Mouse (Mus musculus): ENCODE measurements around the gene Eps8l2.

Gene Eps8l2

GRCm38 (mm10) chr7:141338576-141339131, at the start of gene Eps8l2:
TSS of gene Eps8l2 (plus strand) at chr7:141338880.
- DNase-seq: peak; percentile 41

GRCm38 (mm10) chr7:141291921-141292582, 46.6 kb upstream of the Eps8l2 start, which contains the start of gene Drd4:
TSS of gene Drd4 (plus strand) at chr7:141292006.
- DNase-seq: peak; percentile 69

DNA sequence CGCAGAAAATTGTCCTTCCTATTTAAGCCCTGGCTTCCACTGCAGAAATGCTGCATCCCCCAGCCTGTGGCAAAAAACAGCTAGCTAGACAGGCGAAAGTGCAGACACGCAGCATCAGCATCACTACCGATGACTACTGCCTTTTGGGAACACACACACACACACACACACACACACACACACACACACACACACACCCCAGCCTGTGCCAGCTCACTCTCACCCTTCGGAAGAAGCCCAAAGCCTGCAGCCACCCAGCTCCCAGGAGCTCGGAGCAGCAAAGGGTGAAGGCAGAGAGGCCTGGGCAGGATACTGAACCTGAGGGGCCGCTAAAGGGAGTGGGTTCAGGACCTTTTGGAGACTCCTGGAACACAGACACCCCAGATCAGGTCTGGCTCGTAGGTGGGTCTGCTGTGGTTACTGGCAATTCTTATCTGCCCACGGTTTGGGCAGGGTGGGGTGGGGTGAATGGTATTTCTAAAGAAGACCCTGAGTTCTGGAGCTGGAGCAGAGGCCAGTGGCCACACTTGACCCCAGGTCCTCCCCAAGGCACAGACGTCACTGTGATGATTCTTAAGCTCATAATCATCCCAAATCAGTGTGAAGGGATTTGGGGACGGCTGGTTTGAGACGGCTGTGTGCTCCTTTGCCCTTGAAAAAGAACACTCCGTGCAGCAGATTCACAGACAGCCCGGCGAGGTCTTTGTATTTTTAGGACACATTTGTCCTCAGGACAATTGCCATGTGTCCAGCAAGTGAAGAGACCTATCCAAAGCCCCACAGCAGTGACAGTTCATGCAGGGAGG, 45.9 kb upstream of the Eps8l2 start:
- peak; percentile 16 for DNase-seq

- peak; percentile 69 for DNase-seq
These were observed 44.7 kb upstream of the Eps8l2 start for GRCm38 (mm10) chr7:141293852-141294471.

DNA sequence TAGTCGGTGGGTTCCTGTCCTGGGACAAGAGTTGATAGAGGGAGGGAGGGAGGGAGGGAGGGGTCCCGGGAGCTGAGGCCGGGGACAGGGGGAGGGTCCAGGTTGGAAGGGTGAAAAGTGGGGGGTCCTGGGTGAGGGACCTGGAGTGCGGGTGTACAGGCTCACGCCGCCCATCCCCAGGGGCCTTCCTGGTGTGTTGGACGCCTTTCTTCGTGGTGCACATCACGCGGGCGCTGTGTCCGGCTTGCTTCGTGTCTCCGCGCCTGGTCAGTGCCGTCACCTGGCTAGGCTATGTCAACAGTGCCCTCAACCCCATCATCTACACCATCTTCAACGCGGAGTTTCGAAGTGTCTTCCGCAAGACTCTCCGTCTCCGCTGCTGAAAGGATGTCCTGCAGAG, 44.2 kb upstream of the Eps8l2 start:
- DNase-seq: peak; percentile 25

DNA sequence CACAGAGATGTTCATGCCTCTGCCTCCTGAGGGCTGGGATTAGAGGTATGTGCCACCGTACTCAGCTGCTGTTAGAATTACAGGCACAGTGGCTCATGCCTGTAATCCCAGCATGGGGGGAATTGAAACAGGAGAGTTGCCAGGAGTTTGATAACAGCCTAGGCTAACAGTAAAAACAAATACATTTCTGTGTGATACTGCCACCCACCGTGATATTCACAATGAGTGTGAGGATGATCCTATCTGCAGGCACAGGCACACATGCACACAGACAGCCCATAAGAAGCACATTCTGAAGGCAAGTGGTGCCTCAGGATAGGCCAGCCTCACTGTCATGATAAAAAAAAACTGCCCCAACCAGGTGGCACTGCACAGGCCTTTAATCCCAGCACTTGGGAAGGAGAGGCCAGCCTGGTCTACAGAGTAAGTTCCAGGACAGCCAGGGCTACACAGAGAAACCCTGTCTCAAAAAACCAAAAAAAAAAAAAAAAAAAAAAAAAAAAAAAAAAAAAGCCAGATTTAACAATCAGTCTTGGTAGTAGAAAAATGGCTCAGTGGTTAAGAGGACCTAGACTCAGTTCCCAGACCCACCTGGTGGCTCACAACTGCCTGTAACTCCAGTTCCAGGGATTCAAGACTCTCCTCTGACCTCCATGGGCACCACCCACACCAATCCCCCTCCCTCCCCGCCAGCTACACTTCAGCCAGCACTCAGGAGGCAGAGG, 40.6 kb upstream of the Eps8l2 start:
- DNase-seq: no peak

GRCm38 (mm10) chr7:141299175-141299574, 39.5 kb upstream of the Eps8l2 start:
- DNase-seq: no peak

DNA sequence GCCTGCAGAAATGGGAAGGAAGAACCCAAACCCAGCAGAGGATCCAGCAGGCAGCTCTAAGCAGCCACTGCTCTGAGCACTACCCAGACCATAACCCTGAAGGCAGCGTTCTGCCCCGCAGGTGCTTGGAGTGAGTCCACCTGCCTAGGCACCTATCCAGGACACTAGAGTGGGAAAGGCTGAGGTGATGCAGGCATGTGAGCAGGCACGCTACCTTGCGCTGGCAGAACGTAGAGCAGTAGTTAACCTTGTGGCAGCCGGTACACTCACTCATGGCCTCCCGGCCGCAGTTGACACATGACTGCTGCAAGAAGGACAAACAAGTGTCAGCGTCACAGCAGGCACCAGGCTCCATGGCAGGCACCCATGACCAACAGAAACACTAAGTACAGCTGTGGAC, 37.3 kb upstream of the Eps8l2 start:
- DNase-seq: no peak

DNA sequence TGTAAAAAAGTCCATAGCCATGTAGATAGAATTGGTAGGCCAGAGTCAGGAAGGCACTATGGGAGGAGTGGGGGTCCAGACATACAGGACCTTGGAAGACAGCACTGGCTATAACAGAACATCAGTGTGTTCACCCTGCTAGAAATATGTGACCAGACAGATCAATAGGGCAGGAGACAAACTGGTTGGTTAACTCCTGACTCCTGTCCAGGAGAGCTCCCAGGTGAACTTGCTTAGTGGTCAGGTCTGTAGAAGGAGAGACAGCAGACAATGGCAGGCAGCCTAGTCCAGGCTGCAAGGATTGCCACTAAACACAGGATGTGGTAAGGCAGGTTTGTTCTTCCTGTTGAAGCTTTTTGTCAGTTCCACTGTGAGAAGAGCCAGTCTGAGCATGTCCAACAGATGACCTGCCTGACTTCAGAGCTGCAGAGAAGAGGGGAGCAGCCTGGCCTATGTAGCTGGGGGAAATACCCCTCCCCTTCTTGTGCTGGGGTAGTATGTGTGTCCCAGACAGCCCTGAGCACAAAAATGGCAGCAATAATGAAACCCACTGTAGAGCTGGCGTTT, 35.9 kb upstream of the Eps8l2 start:
- no peak for DNase-seq

DNA sequence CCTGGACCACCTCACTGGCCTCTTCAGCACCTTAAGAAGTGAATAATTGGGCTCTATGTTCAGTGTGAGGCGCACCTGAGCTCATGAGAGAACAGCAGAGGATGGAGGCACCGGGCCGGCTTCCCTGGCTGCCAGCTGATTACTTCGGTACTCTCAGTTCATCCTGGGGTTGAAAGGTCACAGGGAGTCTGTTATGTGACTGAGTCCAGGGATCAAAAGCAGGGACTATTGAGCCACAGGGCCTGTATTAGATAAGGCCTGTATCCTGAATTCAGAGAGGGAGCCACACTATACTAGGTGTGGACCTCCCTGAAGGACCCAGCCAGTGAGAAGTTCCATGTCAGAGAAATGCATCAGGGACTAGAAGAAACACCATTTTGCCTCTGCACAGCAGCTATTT, 34.1 kb upstream of the Eps8l2 start:
- no peak for DNase-seq

GRCm38 (mm10) chr7:141314416-141314815, 24.3 kb upstream of the Eps8l2 start:
- no peak for DNase-seq

DNA sequence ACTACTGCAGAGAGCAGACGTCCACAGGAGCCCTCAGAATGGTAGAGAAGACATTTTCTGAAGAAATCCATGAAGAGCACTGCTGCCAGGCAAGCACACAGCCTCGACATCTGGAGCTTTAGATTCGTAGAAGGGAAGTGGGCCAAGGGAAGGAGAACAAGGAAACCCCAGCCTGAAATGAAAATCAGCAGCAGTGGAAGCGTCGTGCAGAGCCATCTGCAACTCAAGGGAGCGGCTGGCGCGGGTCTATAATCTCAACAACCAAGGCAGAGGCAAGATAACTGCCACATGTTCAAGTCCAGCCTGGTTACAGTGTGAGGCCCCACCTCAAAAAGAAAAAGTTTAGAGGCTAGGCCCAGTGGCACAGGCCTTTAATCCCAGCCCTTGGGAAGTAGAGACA, 23.6 kb upstream of the Eps8l2 start:
- DNase-seq: no peak

DNA sequence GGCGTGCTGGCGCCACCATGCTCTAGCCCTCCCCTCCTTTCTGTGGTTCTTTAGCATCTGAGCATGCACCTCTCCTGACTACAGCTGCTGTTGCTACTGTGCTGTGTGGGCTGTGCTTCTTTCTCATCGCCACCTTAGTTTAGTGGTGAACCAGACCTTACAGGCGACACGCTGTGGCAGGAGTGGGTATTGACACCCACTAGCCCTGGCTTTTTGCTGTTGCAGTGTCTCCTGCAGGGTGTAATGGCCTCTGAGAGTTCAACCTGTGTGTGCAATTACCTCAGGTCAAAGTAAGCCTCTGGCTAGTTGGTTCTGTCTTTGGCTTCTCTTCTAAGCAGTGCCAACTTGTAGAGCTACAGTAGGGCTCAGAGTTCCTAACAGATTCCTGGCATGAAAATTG, 22.7 kb upstream of the Eps8l2 start:
- peak; percentile 32 for DNase-seq

DNA sequence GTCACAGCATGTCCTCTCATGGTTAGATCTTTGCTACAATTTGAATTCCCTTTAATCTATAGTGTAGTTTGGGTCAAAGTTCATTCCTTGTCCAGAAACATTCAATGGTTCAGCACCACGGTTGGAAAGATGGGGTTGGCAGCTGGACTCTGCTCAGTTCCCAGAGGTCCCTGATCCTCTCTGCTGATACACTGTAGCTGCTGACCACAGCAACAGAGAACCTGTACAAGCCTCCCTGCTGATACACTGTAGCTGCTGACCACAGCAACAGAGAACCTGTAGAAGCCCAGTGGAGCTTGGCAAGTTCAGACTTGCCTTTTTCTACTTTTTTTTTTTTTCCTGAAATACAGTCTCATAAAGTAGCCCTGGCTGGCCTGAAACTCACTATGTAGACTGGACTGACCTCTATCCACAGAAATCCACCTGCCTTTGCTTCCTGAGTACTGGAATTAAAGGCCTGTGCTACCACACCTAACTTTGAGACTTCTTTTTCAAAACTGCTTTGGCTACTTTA, 21.0 kb upstream of the Eps8l2 start:
- DNase-seq: no peak

GRCm38 (mm10) chr7:141319446-141319845, 19.2 kb upstream of the Eps8l2 start:
- no peak for DNase-seq

- no peak for DNase-seq
These were observed 14.0 kb upstream of the Eps8l2 start for GRCm38 (mm10) chr7:141324686-141325085.

GRCm38 (mm10) chr7:141326546-141327446, 11.9 kb upstream of the Eps8l2 start:
- DNase-seq: no peak

DNA sequence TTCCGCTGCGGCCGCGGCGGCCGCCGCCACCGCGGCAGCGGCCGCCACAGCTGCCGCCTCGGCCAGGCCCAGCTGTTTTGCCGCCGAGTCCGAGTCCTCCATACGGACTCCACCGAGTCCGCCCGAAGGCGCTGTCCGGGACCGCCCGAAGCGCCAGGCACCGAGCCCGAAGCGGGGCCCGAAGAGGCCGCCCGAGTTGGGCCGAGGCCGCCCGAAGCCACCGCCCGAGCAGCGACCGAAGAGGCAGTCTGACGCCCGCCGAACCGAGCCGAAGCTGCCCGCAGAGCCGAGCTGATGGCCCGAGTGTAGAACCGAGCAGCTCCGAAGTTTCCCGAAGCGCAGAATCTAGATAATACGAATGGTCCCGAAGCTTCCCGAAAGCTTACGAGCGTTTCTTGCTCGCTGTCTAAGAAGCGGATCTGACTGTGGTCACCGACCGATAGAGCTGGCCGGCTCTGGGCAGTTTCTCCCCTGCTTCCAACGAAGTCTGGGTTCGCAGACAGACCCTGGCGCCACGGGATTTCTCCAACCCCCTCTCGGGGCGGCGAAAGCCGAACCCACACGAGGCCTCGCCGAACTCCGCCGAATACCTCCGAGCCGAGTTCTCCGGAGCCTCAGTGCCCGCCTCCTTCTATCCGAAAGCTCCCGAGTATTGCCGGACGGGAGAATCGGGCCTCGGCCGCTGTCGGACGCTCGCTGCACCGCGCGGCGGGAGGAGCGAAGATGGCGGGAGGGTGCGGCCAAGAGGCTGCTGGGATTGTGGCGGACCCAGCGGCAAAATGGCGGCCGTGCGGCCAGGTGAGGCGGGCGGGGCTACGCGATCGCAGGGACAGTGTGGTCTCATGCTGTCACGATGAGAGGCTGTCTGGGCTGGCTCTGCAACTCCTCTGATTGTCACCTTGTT, 11.0 kb upstream of the Eps8l2 start, which contains the start of the genes Deaf1 and Tmem80:
Gene Deaf1 (minus strand): TSS at position 222 of the 904 bp plus-strand sequence.
Gene Tmem80 (plus strand): TSS at position 271 of the 904 bp plus-strand sequence.
- peak; percentile 99 for DNase-seq

DNA sequence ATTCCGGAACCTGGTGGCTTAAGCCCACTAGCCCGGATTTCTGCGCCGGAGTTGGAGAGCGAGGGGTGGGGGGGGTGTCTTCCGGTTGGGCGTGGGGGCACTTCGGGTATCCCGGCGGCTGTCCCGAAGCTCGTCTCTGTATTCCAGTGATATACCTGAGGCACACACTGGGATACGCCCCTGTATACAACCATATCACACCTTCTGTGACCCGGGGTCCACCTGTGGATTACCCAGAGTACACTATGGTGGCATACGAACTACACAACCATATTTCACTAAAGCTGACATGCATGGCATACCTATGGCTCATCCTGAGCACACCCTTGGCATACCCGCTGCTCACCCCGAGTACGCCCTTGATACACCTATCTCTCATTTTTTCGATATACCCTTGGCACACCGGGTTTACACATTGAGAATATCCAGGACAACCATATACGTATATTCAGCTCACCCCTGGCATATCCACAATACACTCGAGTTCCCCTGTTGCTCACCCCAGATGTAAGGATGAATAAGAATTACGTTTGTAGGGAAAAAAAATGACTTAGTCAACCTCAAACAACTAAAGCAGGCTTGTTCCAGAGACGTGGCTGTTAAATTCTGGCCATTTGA, 10.2 kb upstream of the Eps8l2 start:
- peak; percentile 27 for DNase-seq
